Mouse (Mus musculus) cerebellum, adult 11-12 months (tissue): ENCODE data around the gene Btbd35f17.
"Not testable (repeated sequence)": the region's sequence is repeated elsewhere in the genome, so short reads cannot be mapped to it uniquely, and the experiment has no call there.

Experiments
- DNase-seq: peaks from one replicate; pipeline ENCODE4 v3.0.0; 2022

The Btbd35f17 gene

DNA sequence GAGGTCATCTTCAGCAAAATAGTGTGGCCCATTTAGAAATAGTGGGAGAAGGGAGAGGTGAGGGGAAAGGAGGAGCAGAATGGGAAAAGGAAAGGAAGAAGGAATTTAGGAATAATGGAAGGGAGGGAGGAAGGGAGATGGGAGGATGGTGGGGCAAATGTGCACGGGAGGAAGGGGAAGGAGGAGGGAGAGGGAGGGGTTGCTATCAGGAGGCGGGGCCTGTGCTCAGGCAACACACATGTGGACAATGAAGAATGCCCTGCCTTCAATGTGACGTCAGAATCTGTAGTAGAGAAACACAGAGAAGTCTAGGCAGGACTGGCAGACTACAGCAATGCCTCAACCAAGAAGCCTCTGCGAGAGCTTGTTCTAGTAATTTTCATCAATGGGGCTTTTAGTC, at the start of gene Btbd35f17:
Gene Btbd35f17, plus strand, starts transcription at position 301 of the 400 bp plus-strand sequence.
- DNase-seq, result not testable (repeated sequence)
